Mouse (Mus musculus) gastrocnemius, adult 8-10 months (tissue): ENCODE data around the gene Fyb. TPM values are rescaled to one million over a fixed set of nuclear protein-coding genes. Genes with fewer than 3 reads are reported as not detected.

Experiments
- DNase-seq, 2 experiments: peaks; one replicate each; pipeline ENCODE4 v3.0.0; 2022; ENCODE audit warnings: low spot score in 2 of 2
- total RNA-seq, 4 experiments: library from RNA; stranded (reverse); gene quantifications; 2 replicates each; pipeline ENCODE4 v1.2.4; 2022

Fyb gene
- total RNA-seq, 4 experiments from 2014 or later = 0.31 to 1.4 (median 0.43) TPM; not detected in 1

GRCm38 (mm10) chr15:6653046-6653445 is 130.4 kb downstream of the Fyb start:
- no peak for DNase-seq

GRCm38 (mm10) chr15:6658081-6658480 is 135.4 kb downstream of the Fyb start:
- DNase-seq = no peak

- no peak for DNase-seq
Measured at GRCm38 (mm10) chr15:6661951-6662350, 139.3 kb downstream of the Fyb start.

- DNase-seq = no peak
Measured at GRCm38 (mm10) chr15:6663991-6664390, 141.3 kb downstream of the Fyb start.

GRCm38 (mm10) chr15:6666072-6666471 is 143.4 kb downstream of the Fyb start:
- DNase-seq = no peak

GRCm38 (mm10) chr15:6668793-6669437 is 146.3 kb downstream of the Fyb start:
- DNase-seq = no peak

- DNase-seq = no peak
Measured at GRCm38 (mm10) chr15:6678479-6678878, 155.8 kb downstream of the Fyb start.

GRCm38 (mm10) chr15:6702164-6702563 is 179.5 kb downstream of the Fyb start:
- no peak for DNase-seq

GRCm38 (mm10) chr15:6705351-6705901 is 182.8 kb downstream of the Fyb start:
- DNase-seq = no peak

- peak; percentile 40 to 49 for DNase-seq
Measured at GRCm38 (mm10) chr15:6707551-6707935, 184.9 kb downstream of the Fyb start.

- DNase-seq = peak; percentile 53 to 60
Measured at GRCm38 (mm10) chr15:6707936-6708525, 185.4 kb downstream of the Fyb start, which contains the start of gene Rictor. Rictor (plus strand) TSS chr15:6708379.

GRCm38 (mm10) chr15:6708526-6709441 is 186.1 kb downstream of the Fyb start:
- no peak for DNase-seq

GRCm38 (mm10) chr15:6709618-6710017 is 187.0 kb downstream of the Fyb start:
- DNase-seq = no peak

GRCm38 (mm10) chr15:6710341-6710740 is 187.7 kb downstream of the Fyb start:
- no peak for DNase-seq

- DNase-seq = no peak
Measured at GRCm38 (mm10) chr15:6711226-6711625, 188.6 kb downstream of the Fyb start.

Other genes starting within 250 kb of the Fyb start
- 10 to 100 TPM in 1 of 4 experiments, 1 to 10 TPM in 3; 4.4 to 15.6 (median 8.0) TPM for gene Dab2, start 223.1 kb upstream of the Fyb start, total RNA-seq
- gene C9, start 77.5 kb upstream of the Fyb start, total RNA-seq = not detected
- 10 to 100 TPM in 2 of 4 experiments, 1 to 10 TPM in 2; 9.1 to 13.3 (median 10.1) TPM for gene Rictor, start 185.5 kb downstream of the Fyb start, total RNA-seq